Mouse (Mus musculus): ENCODE results near the gene Sft2d2.

DNA sequence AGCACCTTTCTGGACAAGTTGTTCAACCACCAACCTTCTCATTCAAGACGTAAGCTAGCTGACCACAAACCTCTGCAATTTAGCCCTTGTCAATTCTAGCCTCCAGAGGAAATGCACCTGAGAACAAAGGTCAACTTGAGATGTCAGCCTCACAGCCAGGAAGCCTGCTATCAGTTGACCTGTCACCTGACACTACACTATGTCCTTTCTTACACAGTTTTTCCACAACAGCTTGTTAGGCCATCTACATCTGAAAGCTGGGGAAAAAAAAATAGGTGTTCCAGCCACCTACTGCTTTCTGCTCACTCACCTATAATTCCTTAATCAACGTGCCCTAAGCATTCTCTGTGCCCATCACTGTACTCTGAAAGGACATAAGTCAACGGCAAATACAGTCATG lies 10.1 kb downstream of the Sft2d2 start:
- TF ChIP-seq CTCF (conservative IDR thresholded peaks at IDR 0.05 in 1 of 2, IDR thresholded peaks at IDR 0.05 in 1 of 2; ENCODE audit: low read depth in 2 of 2, low read length in 2 of 2) (no peak), JUND (conservative IDR thresholded peaks at IDR 0.05; ENCODE audit: low read depth, low read length) (no peak), E2F4 (IDR thresholded peaks at IDR 0.05; ENCODE audit: insufficient replicate concordance, low read depth, low read length) (no peak), ZC3H11A (IDR thresholded peaks at IDR 0.05; ENCODE audit: low read depth, low read length) (no peak), SIN3A (IDR thresholded peaks at IDR 0.05; ENCODE audit: low read length) (no peak), MAX (IDR thresholded peaks at IDR 0.05; ENCODE audit: low read length) (no peak)
